Mouse (Mus musculus): ENCODE measurements around the gene Naga. TPM values are rescaled to one million over a fixed set of nuclear protein-coding genes. Genes with fewer than 3 reads are reported as not detected.
"Not testable (repeated sequence)": the region's sequence is repeated elsewhere in the genome, so short reads cannot be mapped to it uniquely, and the experiment has no call there.

The Naga gene
- polyA plus RNA-seq, 1 experiment from 2014 or later: 87.4 TPM

DNA sequence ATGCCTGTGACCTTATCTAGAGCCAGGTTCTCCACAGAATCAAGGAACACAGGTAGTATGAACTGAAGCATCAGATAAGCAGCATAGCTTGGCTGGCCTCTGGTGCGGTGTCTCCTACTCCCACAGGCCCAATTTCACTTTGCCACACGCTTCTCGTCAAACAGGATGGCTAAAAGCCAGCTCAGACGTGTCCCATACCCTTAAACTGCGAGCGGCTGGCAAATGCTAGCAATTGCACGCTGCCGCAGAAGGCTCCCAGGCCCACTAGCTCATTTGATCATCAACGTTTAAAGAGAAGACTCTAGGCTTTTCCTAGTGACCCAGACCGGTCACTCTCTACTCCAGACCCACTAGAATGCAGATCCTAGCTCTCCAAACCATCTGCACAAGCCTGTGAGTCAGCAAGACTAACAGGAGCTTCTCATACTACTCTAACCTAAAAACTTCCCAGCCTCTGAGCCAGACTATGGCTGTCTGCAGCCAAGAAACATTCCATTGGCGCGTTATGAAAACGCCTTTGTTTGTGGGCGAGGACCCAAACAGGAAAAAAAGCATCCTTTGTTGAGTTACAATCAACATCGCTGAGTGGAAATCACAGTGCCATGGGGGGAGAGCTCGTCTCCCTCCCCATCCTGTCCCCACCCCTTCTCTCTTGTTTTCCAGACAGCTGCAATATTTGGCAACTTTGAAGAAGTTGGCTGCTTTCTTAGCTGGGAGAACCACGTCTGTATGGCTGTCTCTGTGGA lies 37.8 kb upstream of the Naga start:
- Histone ChIP-seq H3K4me1 (ENCODE audit: insufficient read depth, low read length) (peaks cover 29% of the 10 kb centered on the region), H3K9ac (replicated peaks; ENCODE audit: low read length) (no peak overlapping the region), H3K9me3 (ENCODE audit: low read length) (no peaks in the 10 kb centered on the region), H3K4me2 (replicated peaks; ENCODE audit: low read depth, low read length) (no peak overlapping the region), H3K4me3 (ENCODE audit: low read length) (no peak overlapping the region), H3K36me3 (ENCODE audit: insufficient read depth, low read length) (0 out of 2 replicates have a peak, but pooled peaks cover 3% of the 10 kb centered on the region), H3K27me3 (ENCODE audit: insufficient read depth, low read length) (no peaks in the 10 kb centered on the region), H3K27ac (ENCODE audit: low read length) (peak overlapping the region; percentile 47; the same call in 1 of the 2 replicates)
- no peak for ATAC-seq (ENCODE audit: low FRiP score, low TSS enrichment)
- 71% methylated on average over 17 of the region's 17 CpGs for WGBS

DNA sequence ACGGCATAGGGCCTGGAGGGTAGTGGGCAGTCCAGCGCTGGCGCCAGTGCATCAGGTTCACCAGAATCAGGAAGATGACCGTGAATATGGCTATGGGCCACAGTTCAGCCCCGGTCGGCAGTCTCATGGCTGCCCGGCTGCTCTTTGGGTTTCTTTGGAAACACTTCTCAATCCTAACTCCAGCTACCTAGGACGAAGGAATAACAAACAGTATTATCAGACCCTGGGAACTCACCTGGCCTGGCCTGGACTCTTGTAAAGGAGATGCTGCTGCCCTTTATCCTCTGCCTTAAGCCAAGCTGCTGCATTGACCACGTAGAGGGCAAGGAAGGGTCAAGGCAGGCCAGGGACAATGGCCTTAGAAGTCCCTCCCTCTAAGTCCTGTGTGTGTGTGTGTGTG lies 37.1 kb upstream of the Naga start:
- Histone ChIP-seq H3K4me1 (ENCODE audit: insufficient read depth, low read length) (peaks cover 29% of the 10 kb centered on the region), H3K9ac (replicated peaks; ENCODE audit: low read length) (no peak overlapping the region), H3K36me3 (ENCODE audit: insufficient read depth, low read length) (0 out of 2 replicates have a peak, but pooled peaks cover 3% of the 10 kb centered on the region), H3K4me2 (replicated peaks; ENCODE audit: low read depth, low read length) (no peak overlapping the region), H3K27ac (ENCODE audit: low read length) (no peak overlapping the region), H3K27me3 (ENCODE audit: insufficient read depth, low read length) (no peaks in the 10 kb centered on the region), H3K4me3 (ENCODE audit: low read length) (no peak overlapping the region), H3K9me3 (ENCODE audit: low read length) (no peaks in the 10 kb centered on the region)
- WGBS: 90% methylated on average over 9 of the region's 9 CpGs
- no peak for ATAC-seq (ENCODE audit: low FRiP score, low TSS enrichment)

DNA sequence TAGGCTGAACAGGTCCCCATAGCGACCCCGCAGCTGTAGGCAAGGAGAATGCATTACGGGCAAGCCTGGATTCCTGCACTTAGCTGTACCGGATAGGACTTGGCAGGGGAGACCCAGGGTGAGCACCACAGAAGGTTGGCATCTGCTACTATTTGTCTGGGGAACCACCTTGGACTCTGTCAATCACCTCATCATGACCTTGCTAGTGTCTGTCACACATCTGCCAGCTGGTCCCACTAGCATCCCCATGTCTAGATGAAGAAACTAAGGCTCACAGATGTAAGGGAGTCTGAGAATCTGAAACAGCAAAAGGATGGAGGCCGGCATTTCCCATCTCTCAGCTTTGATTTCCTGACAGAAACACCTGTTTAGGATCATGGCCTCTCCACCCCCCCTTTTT lies 35.7 kb upstream of the Naga start:
- Histone ChIP-seq H3K9me3 (ENCODE audit: low read length) (no peaks in the 10 kb centered on the region), H3K4me1 (ENCODE audit: insufficient read depth, low read length) (peaks cover 26% of the 10 kb centered on the region), H3K27ac (ENCODE audit: low read length) (no peak overlapping the region), H3K4me3 (ENCODE audit: low read length) (no peak overlapping the region), H3K9ac (replicated peaks; ENCODE audit: low read length) (no peak overlapping the region), H3K27me3 (ENCODE audit: insufficient read depth, low read length) (no peaks in the 10 kb centered on the region), H3K4me2 (replicated peaks; ENCODE audit: low read depth, low read length) (no peak overlapping the region), H3K36me3 (ENCODE audit: insufficient read depth, low read length) (0 out of 2 replicates have a peak, but pooled peaks cover 3% of the 10 kb centered on the region)
- WGBS: 83% methylated on average over 5 of the region's 5 CpGs
- no peak for ATAC-seq (ENCODE audit: low FRiP score, low TSS enrichment)

DNA sequence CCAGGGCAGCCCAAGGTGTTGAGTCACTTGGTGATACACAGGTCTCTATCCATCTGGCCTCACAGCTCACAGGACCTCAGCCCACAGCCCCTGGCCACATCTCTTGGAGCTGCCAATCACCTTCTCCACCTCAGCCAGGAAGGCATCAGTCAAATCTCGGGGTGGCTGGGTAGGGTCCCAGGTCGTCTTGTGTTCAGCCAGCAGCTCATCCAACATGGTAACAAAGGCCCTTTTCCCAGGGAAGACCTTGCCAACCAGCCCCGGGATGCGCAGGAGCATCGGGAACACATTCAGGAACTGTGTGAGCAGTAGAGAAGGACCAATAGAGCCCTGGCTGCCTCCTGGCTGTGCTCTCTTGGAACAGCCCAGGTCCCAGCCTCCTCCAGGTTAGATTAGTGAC lies 34.3 kb upstream of the Naga start:
- WGBS: 86% methylated on average over 5 of the region's 5 CpGs
- no peak overlapping the region for H3K4me3 ChIP-seq (ENCODE audit: low read length)
- H3K4me1 ChIP-seq (ENCODE audit: insufficient read depth, low read length): peaks cover 13% of the 10 kb centered on the region
- ATAC-seq (ENCODE audit: low FRiP score, low TSS enrichment): no peak
- no peak overlapping the region for H3K4me2 ChIP-seq (replicated peaks; ENCODE audit: low read depth, low read length)
- no peaks in the 10 kb centered on the region for H3K27me3 ChIP-seq (ENCODE audit: insufficient read depth, low read length)
- no peaks in the 10 kb centered on the region for H3K9me3 ChIP-seq (ENCODE audit: low read length)
- H3K27ac ChIP-seq (ENCODE audit: low read length): no peak overlapping the region
- H3K9ac ChIP-seq (replicated peaks; ENCODE audit: low read length): no peak overlapping the region
- 0 out of 2 replicates have a peak, but pooled peaks cover 3% of the 10 kb centered on the region for H3K36me3 ChIP-seq (ENCODE audit: insufficient read depth, low read length)

DNA sequence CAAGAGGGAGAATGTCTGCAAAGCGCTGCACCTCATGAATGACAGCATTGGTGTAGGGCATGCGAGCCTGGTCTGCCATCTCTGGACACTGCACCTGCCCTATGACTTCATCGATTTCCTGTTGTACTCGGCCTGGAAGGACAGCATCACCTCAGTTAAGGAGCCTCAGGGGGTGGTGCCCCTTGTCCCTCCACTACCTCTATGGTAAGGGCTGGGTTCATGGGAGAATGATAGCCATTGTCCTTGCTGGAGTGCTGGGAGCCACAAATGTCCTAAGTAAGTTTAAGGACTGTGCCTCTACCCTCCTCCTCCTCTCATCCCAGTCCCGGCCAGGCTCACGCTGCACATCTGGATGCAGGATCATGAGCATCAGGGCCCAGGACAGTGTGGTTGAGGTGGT lies 33.7 kb upstream of the Naga start:
- 85% methylated on average over 6 of the region's 6 CpGs for WGBS
- no peak overlapping the region for H3K4me2 ChIP-seq (replicated peaks; ENCODE audit: low read depth, low read length)
- ATAC-seq (ENCODE audit: low FRiP score, low TSS enrichment): no peak
- H3K4me3 ChIP-seq (ENCODE audit: low read length): no peak overlapping the region
- H3K4me1 ChIP-seq (ENCODE audit: insufficient read depth, low read length): peaks cover 8% of the 10 kb centered on the region
- no peak overlapping the region for H3K9ac ChIP-seq (replicated peaks; ENCODE audit: low read length)
- 0 out of 2 replicates have a peak, but pooled peaks cover 3% of the 10 kb centered on the region for H3K36me3 ChIP-seq (ENCODE audit: insufficient read depth, low read length)
- no peak overlapping the region for H3K27ac ChIP-seq (ENCODE audit: low read length)
- H3K27me3 ChIP-seq (ENCODE audit: insufficient read depth, low read length): no peaks in the 10 kb centered on the region
- no peaks in the 10 kb centered on the region for H3K9me3 ChIP-seq (ENCODE audit: low read length)

DNA sequence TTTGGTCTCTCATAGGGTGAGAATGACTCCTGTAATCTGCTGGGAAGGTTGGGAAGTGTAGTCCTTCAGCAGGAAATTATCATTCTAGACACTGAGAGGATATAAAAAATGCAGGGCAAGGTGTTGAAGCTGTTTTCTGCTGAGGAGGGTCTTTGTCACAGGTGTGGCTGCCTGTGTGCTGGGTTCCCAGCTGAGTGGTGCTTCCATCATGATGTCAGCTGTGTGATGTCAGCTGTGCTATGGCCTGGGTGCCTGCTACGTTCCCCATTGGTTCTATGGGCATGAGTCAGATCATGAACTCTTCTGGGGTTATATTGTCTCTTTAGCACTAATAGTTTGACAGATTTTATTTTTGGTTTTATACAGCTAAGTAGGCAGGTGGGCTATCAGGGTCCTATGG lies 30.1 kb upstream of the Naga start:
- no peaks in the 10 kb centered on the region for H3K9me3 ChIP-seq (ENCODE audit: low read length)
- 0 out of 2 replicates have a peak overlapping the region, but pooled peaks have one; percentile 15 for H3K27ac ChIP-seq (ENCODE audit: low read length)
- H3K36me3 ChIP-seq (ENCODE audit: insufficient read depth, low read length): no peaks in the 10 kb centered on the region
- no peak overlapping the region for H3K4me3 ChIP-seq (ENCODE audit: low read length)
- no peak for ATAC-seq (ENCODE audit: low FRiP score, low TSS enrichment)
- no peak overlapping the region for H3K4me2 ChIP-seq (replicated peaks; ENCODE audit: low read depth, low read length)
- no peak overlapping the region for H3K9ac ChIP-seq (replicated peaks; ENCODE audit: low read length)
- 90% methylated on average over 1 of the region's 1 CpGs for WGBS
- no peaks in the 10 kb centered on the region for H3K27me3 ChIP-seq (ENCODE audit: insufficient read depth, low read length)
- no peaks in the 10 kb centered on the region for H3K4me1 ChIP-seq (ENCODE audit: insufficient read depth, low read length)

DNA sequence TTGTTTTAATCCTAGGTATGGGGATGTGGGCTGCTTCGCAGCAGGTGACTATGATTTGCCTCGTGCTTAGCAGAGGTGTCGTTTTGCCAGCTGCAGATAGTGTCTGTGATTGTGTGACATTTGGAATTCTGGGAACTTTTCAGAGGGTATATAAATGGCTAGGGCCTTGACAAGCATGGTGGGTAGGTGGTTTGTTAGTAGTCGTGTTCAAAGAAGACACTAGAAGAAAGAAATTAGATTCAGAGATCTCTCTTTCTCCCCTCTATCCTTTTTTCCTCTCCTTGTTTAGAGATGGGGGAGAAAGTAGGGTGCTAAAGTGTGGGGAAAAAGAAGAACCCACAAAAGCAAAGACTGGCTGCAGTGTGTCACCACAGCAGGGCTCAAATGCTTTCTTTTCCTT lies 29.4 kb upstream of the Naga start:
- Histone ChIP-seq H3K9me3 (ENCODE audit: low read length) (no peaks in the 10 kb centered on the region), H3K27ac (ENCODE audit: low read length) (no peak overlapping the region), H3K27me3 (ENCODE audit: insufficient read depth, low read length) (no peaks in the 10 kb centered on the region), H3K4me1 (ENCODE audit: insufficient read depth, low read length) (no peaks in the 10 kb centered on the region), H3K4me3 (ENCODE audit: low read length) (no peak overlapping the region), H3K4me2 (replicated peaks; ENCODE audit: low read depth, low read length) (no peak overlapping the region), H3K9ac (replicated peaks; ENCODE audit: low read length) (no peak overlapping the region), H3K36me3 (ENCODE audit: insufficient read depth, low read length) (no peaks in the 10 kb centered on the region)
- no peak for ATAC-seq (ENCODE audit: low FRiP score, low TSS enrichment)
- 87% methylated on average over 4 of the region's 4 CpGs for WGBS

DNA sequence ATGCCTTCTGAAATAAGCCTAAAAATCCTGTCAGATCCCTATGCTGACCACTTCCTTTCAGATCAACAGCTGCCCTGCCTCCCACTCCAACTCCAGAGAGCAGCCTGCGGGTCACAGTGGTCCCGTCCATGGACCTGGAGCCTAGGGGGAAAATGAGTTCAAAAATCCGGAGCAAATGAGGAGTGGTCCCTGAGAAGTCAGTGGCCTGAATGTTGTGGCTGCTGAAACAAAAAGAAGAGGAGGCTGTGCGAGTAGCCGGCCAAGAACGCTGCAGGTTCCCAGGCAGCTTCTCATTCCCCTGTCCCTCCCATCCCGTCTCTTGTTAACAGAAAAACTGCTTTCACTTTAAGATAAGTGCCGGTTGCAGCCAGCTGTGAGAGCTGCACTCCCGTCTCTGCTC lies 25.8 kb upstream of the Naga start:
- H3K9ac ChIP-seq (replicated peaks; ENCODE audit: low read length); ATAC-seq (ENCODE audit: low FRiP score, low TSS enrichment); H3K27ac ChIP-seq (ENCODE audit: low read length); H3K4me1 ChIP-seq (ENCODE audit: insufficient read depth, low read length); H3K27me3 ChIP-seq (ENCODE audit: insufficient read depth, low read length); H3K4me2 ChIP-seq (replicated peaks; ENCODE audit: low read depth, low read length); H3K36me3 ChIP-seq (ENCODE audit: insufficient read depth, low read length); H3K9me3 ChIP-seq (ENCODE audit: low read length); H3K4me3 ChIP-seq (ENCODE audit: low read length): not testable (repeated sequence)
- WGBS: 11% methylated on average over 6 of the region's 9 CpGs

DNA sequence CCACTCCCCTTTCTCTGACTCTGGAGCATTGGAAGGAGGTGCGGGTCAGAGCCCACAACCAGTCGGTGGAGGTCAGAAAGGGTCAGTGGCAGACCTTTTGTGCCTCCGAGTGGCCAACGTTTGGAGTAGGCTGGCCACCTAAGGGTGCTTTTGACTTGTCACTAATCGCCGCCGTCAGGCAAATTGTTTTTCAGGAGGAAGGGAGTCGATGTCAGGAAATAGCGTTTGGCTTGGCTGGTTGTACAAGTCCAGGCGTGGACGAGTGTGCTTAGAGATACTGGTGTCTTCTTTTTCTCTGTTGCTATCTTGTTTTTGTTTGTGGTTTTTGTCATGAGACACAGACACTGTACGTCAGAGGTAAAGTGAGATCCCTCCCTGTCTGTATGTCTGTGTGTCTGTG lies 25.1 kb upstream of the Naga start:
- ATAC-seq (ENCODE audit: low FRiP score, low TSS enrichment): not testable (repeated sequence)

DNA sequence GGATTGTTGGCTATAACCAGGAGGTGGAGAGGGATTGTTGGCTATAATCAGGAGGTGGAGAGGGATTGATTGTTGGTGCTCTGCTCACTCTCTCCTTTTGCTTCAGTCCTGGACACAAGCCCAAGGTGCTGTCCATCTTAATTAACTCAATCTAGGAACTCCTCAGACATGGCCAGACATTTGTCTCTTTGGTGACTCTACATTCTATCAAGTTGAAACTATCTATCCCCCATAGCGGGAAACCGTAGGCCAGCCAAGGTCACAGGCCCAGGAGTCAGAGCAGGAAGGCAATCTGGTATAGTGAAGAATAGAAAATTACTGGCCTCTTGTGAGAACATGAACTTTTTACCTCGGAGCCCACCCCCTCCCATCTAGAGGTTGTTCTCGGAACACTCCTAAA lies 23.5 kb upstream of the Naga start:
- Histone ChIP-seq H3K27ac (ENCODE audit: low read length) (peak overlapping the region; percentile 65), H3K4me1 (ENCODE audit: insufficient read depth, low read length) (peaks cover 17% of the 10 kb centered on the region; the same call in 1 of the 2 replicates), H3K9me3 (ENCODE audit: low read length) (no peaks in the 10 kb centered on the region), H3K9ac (replicated peaks; ENCODE audit: low read length) (no peak overlapping the region), H3K4me3 (ENCODE audit: low read length) (no peak overlapping the region), H3K36me3 (ENCODE audit: insufficient read depth, low read length) (no peaks in the 10 kb centered on the region), H3K4me2 (replicated peaks; ENCODE audit: low read depth, low read length) (no peak overlapping the region), H3K27me3 (ENCODE audit: insufficient read depth, low read length) (no peaks in the 10 kb centered on the region)
- 52% methylated on average over 3 of the region's 4 CpGs for WGBS
- no peak for ATAC-seq (ENCODE audit: low FRiP score, low TSS enrichment)

More for the DNA sequence above, 25.1 kb upstream of the Naga start:
- not testable (repeated sequence) for H3K9ac ChIP-seq (replicated peaks; ENCODE audit: low read length); H3K9me3 ChIP-seq (ENCODE audit: low read length); H3K4me2 ChIP-seq (replicated peaks; ENCODE audit: low read depth, low read length); H3K27ac ChIP-seq (ENCODE audit: low read length); H3K4me3 ChIP-seq (ENCODE audit: low read length); H3K36me3 ChIP-seq (ENCODE audit: insufficient read depth, low read length); H3K27me3 ChIP-seq (ENCODE audit: insufficient read depth, low read length)
- H3K4me1 ChIP-seq (ENCODE audit: insufficient read depth, low read length): peaks cover 12% of the 10 kb centered on the region; the same call in 1 of the 2 replicates
- 41% methylated on average over 7 of the region's 12 CpGs for WGBS
